ENCODE assay signal across 17 mouse cellular contexts in the genomic region with DNA sequence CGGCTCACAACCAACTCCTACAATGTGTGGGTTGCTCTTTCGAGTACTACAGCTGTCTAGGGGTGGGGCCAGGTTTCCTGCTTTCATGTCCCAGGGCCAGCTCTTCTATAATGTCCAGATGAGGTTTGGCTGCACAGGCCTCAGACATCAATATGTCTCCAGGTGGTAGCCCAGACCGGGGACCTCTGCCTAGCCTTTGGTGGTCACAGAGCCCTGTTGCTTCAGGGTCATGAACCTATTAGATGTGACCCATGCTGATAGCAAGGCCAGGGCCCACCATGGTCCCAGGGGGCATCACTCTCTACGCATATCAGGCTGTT.
"Had no signal": no experiment of that assay in that cellular context is flagged by ENCODE, and none has a peak within 500 bp of the region (broad histone marks: within the 10 kb centered on the region; RNA-seq: fewer than 3 reads in every experiment).

No protein-coding gene starts in this region.

- H3K27ac ChIP-seq: liver, embryonic 13.5 days; liver, embryonic 15.5 days; lung, embryonic 15.5 days; macrophage; neural tube, embryonic 12.5 days; stomach, embryonic 15.5 days; stomach, postnatal 0 days had no signal

- H3K9ac ChIP-seq: liver, embryonic 13.5 days; liver, embryonic 15.5 days; liver, postnatal 0 days; lung, embryonic 15.5 days; neural tube, embryonic 12.5 days; stomach, embryonic 15.5 days had no signal

- H3K27me3 ChIP-seq: liver, embryonic 13.5 days; liver, embryonic 15.5 days; lung, embryonic 15.5 days; megakaryocyte, embryonic 14.5 days; neural tube, embryonic 12.5 days; stomach, embryonic 15.5 days had no signal

- H3K4me3 ChIP-seq: liver, embryonic 13.5 days; liver, embryonic 15.5 days; lung, embryonic 15.5 days; megakaryocyte, embryonic 14.5 days; neural tube, embryonic 12.5 days; stomach, embryonic 15.5 days had no signal

- H3K4me2 ChIP-seq: liver, embryonic 11.5 days; liver, embryonic 13.5 days; liver, embryonic 15.5 days; lung, embryonic 15.5 days; neural tube, embryonic 12.5 days; stomach, embryonic 15.5 days had no signal

- H3K9me3 ChIP-seq: liver, embryonic 13.5 days; liver, embryonic 15.5 days; lung, embryonic 15.5 days; neural tube, embryonic 12.5 days; stomach, embryonic 15.5 days had no signal

- H3K36me3 ChIP-seq: liver, embryonic 13.5 days; liver, embryonic 15.5 days; lung, embryonic 15.5 days; neural tube, embryonic 12.5 days; stomach, embryonic 15.5 days had no signal

- H3K4me1 ChIP-seq: liver, embryonic 13.5 days; liver, embryonic 15.5 days; lung, embryonic 15.5 days; megakaryocyte, embryonic 14.5 days; neural tube, embryonic 12.5 days; stomach, embryonic 15.5 days had no signal

- DNase-seq: liver, embryonic 13.5 days; liver, postnatal 0 days; lung, adult 2 months; lung, postnatal 14 days; lung, postnatal 36 days; right cerebral cortex, postnatal 14 days; thymus, adult 2 months; thymus, postnatal 25 days had no signal

- ATAC-seq: liver, postnatal 0 days; lung, postnatal 0 days had no signal
